7 mouse cellular contexts compared by ENCODE assay signal in the genomic region with DNA sequence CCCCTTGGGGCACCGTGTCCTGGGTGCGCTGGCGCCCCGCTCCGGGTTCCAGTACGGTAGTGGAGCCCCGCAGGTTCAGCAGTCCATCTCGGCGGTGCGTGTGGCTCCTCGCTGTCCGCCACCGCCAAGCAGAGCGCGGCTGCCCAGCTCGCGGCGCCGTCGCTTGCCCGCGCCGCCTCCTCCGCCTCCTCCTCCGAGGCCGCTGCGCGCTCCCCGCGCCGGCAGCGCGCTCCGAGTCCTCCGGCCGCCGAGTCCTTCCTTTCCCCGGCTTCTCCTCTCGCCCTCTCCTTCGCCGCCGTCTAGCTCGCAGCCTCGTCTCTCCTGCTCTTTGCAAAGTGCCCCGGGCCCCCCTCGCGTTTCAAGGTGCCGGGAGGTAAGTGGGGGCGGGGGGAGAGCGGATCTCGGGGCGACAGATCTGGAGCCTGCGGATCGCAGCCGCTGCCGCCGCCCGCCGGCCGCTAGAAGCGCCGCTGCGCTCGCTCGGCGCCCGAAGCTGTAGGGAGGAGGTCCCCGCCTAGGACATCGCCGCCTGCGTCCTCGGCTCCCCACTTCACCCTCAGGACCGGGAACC. TPM values are rescaled to one million over a fixed set of nuclear protein-coding genes. Genes with fewer than 3 reads are reported as not detected.
DNase-seq lines count a peak whose midpoint lies in the region; ATAC-seq and TF ChIP-seq lines count a peak whose summit lies in the region.

No protein-coding gene starts in this region.

- DNase-seq in adrenal gland, adult 18-20 months (ENCODE audit: low spot score in 2 of 2): peak; percentile 64 to 76
- DNase-seq in gastrocnemius, postnatal 4 days (ENCODE audit: low spot score in 2 of 2): peak; percentile 54 to 71
- peak; percentile 39 for DNase-seq in skeletal muscle tissue, adult 2 months (ENCODE audit: low read depth, low spot score)

- ATAC-seq in intestine, embryonic 15.5 days: peak; percentile 85
- ATAC-seq in limb, embryonic 12.5 days (ENCODE audit: insufficient number of reproducible peaks, insufficient read depth, low FRiP score, low TSS enrichment, low read depth): peak; percentile 52; the same call in 1 of the 2 replicates
- ATAC-seq in midbrain, embryonic 12.5 days (ENCODE audit: low FRiP score, low read depth): peak; percentile 74

- no peak for TF ChIP-seq POLR2A in cortical plate, adult 2 months (IDR thresholded peaks at IDR 0.05; ENCODE audit: extremely low read depth, insufficient read depth, low read length)

- H3K4me2 ChIP-seq in intestine, embryonic 15.5 days (replicated peaks): peak overlapping the region; percentile 98
- H3K4me2 ChIP-seq in limb, embryonic 12.5 days: peak overlapping the region; percentile 90
- peak overlapping the region; percentile 91 for H3K4me2 ChIP-seq in midbrain, embryonic 12.5 days (replicated peaks)

- peaks cover 52% of the 10 kb centered on the region for H3K27me3 ChIP-seq in intestine, embryonic 15.5 days (replicated peaks)
- H3K27me3 ChIP-seq in limb, embryonic 12.5 days: peaks cover 74% of the 10 kb centered on the region
- H3K27me3 ChIP-seq in midbrain, embryonic 12.5 days: peaks cover 78% of the 10 kb centered on the region

- no peaks in the 10 kb centered on the region for H3K9me3 ChIP-seq in intestine, embryonic 15.5 days
- H3K9me3 ChIP-seq in limb, embryonic 12.5 days: no peaks in the 10 kb centered on the region
- no peaks in the 10 kb centered on the region for H3K9me3 ChIP-seq in midbrain, embryonic 12.5 days

- WGBS in intestine, embryonic 15.5 days: under 1% methylated on average over 71 of the region's 73 CpGs
- WGBS in limb, embryonic 12.5 days: under 1% methylated on average over 61 of the region's 73 CpGs
- WGBS in midbrain, embryonic 12.5 days: under 1% methylated on average over 58 of the region's 73 CpGs

- no peaks in the 10 kb centered on the region for H3K36me3 ChIP-seq in intestine, embryonic 15.5 days
- H3K36me3 ChIP-seq in limb, embryonic 12.5 days: no peaks in the 10 kb centered on the region
- H3K36me3 ChIP-seq in midbrain, embryonic 12.5 days: no peaks in the 10 kb centered on the region

- peak overlapping the region; percentile 56 for H3K9ac ChIP-seq in intestine, embryonic 15.5 days
- H3K9ac ChIP-seq in limb, embryonic 12.5 days (replicated peaks): peak overlapping the region; percentile 82
- peak overlapping the region; percentile 66 for H3K9ac ChIP-seq in midbrain, embryonic 12.5 days (replicated peaks)

- no peak for TF ChIP-seq CTCF in cortical plate, adult 2 months (IDR thresholded peaks at IDR 0.05; ENCODE audit: extremely low read depth, insufficient read depth, low read length)

- peak overlapping the region; percentile 94 for H3K27ac ChIP-seq in cortical plate, adult 2 months (ENCODE audit: insufficient read depth, low read length)
- 0 out of 2 replicates have a peak overlapping the region, but pooled peaks have one; percentile 27 for H3K27ac ChIP-seq in intestine, embryonic 15.5 days
- peak overlapping the region; percentile 84 for H3K27ac ChIP-seq in limb, embryonic 12.5 days
- 0 out of 2 replicates have a peak overlapping the region, but pooled peaks have one; percentile 35 for H3K27ac ChIP-seq in midbrain, embryonic 12.5 days (replicated peaks)

- no peaks in the 10 kb centered on the region; the same call in 1 of the 2 replicates for H3K4me1 ChIP-seq in cortical plate, adult 2 months (ENCODE audit: control insufficient read depth, insufficient read depth, low read length)
- H3K4me1 ChIP-seq in intestine, embryonic 15.5 days (replicated peaks): peaks cover 26% of the 10 kb centered on the region
- peaks cover 38% of the 10 kb centered on the region for H3K4me1 ChIP-seq in limb, embryonic 12.5 days (replicated peaks)
- H3K4me1 ChIP-seq in midbrain, embryonic 12.5 days: peaks cover 36% of the 10 kb centered on the region

- H3K4me3 ChIP-seq in cortical plate, adult 2 months (ENCODE audit: insufficient read depth, low read length): peak overlapping the region; percentile 74
- H3K4me3 ChIP-seq in intestine, embryonic 15.5 days (replicated peaks): peak overlapping the region; percentile 68
- peak overlapping the region; percentile 68 for H3K4me3 ChIP-seq in limb, embryonic 12.5 days (replicated peaks)
- H3K4me3 ChIP-seq in midbrain, embryonic 12.5 days: peak overlapping the region; percentile 67

RNA-seq across cellular contexts. Expression of a gene that starts 40.9 kb away (rescaled TPM):
- total RNA-seq in adrenal gland, adult 18-20 months (2021): 10 to 100 TPM; 19.2 to 30.1 TPM
- polyA plus RNA-seq in cortical plate, adult 2 months (2012; rRNA removed): 6.6 and 6.9 TPM in 2 replicates
- total RNA-seq in gastrocnemius, postnatal 4 days (2021): 10 to 100 TPM; 11.1 to 13.6 TPM
- 17.6 and 18.6 TPM in 2 replicates for polyA plus RNA-seq in intestine, embryonic 15.5 days (2015; fragmentation: Nextera tagmentation; extraction: Ambion mirVana)
- polyA plus RNA-seq in limb, embryonic 12.5 days (2016; fragmentation: Nextera tagmentation; extraction: Ambion mirVana): 26.1 and 28.0 TPM in 2 replicates
- polyA plus RNA-seq in midbrain, embryonic 12.5 days (2016; fragmentation: Nextera tagmentation; extraction: Ambion mirVana): 24.7 and 25.0 TPM in 2 replicates

Comparison
In these comparisons a context has a peak if more than half of its experiments do, and no peak if none do; other contexts are left out.
1. Peak in every context shown above with its lines: DNase-seq, ATAC-seq, H3K4me3 ChIP-seq and H3K27ac ChIP-seq.
2. H3K27ac ChIP-seq: peak in every context shown above with its lines; median percentile 94 in cortical plate, adult 2 months; 84 in limb, embryonic 12.5 days; 35 in midbrain, embryonic 12.5 days; 27 in intestine, embryonic 15.5 days.